Mouse (Mus musculus): ENCODE data around the gene Klrb1b. TPM values are rescaled to one million over a fixed set of nuclear protein-coding genes. Genes with fewer than 3 reads are reported as not detected.
"Not testable (repeated sequence)": the region's sequence is repeated elsewhere in the genome, so short reads cannot be mapped to it uniquely, and the experiment has no call there.

The Klrb1b gene
- polyA plus RNA-seq, 1 experiment from 2014 or later = not detected

DNA sequence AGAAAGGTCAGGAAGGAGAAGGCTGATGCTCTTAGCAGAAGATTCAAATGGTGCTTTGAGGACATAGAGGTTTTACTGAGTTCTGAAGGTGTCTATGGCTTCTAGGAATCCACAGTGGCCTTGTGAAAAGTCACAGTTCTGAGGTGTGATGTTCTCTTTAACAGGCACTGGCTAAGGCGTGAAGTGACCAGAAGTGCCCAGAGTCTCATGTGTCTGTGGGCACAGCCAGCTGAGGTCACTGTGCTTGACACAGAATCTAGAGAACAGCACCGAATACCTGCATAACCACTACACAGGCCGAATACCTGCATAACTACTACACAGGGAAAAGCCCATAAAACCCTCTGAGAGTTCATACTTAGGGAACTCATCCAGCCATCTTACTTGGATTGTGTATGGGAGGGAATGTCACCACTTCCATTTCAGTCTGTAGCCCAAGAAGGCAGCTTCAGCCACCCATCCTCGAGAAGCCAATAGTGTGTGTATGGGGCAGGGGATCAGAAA lies 35.6 kb downstream of the Klrb1b start:
- H3K4me3 ChIP-seq; H3K27me3 ChIP-seq (ENCODE audit: low read depth, poor library complexity, severe bottlenecking); H3K9me3 ChIP-seq (replicated peaks); H3K4me1 ChIP-seq; H3K36me3 ChIP-seq; H3K27ac ChIP-seq (replicated peaks); DNase-seq (ENCODE audit: low spot score): not testable (repeated sequence)
- WGBS = 84% methylated on average over 4 of the region's 4 CpGs

DNA sequence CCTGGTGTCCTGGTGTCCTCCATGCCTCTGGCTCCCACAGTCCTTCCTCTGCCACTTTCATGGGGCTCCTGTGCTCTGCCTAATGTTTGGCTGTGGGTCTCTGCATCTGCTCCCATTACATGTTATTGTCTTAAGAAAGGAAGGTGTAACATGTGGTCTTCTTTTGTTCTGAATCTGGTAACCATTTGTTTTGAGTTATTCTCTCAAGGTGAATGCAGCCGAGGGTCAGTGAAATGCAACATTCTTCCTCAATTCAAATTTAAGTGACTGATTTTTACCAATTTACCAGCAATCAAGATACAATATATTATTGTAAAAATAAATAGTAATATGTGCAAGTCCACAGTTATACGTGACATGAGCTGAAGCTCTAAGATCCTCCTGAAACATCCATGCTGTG lies 37.0 kb downstream of the Klrb1b start, which contains the start of gene Klrb1c:
TSS of gene Klrb1c (minus strand) at position 101 of the 400 bp plus-strand sequence.
- no peaks in the 10 kb centered on the region for H3K27me3 ChIP-seq (ENCODE audit: low read depth, poor library complexity, severe bottlenecking)
- no peak for DNase-seq (ENCODE audit: low spot score)
- H3K4me3 ChIP-seq = no peak within 1 kb of the TSS
- H3K27ac ChIP-seq (replicated peaks) = no peak within 1 kb of the TSS
- whole genome bisulfite sequencing = 87% methylated on average over 2 of the region's 2 CpGs
- H3K9me3 ChIP-seq (replicated peaks) = no peaks in the 10 kb centered on the region
- H3K4me1 ChIP-seq = no peaks in the 10 kb centered on the region
- H3K36me3 ChIP-seq = no peaks in the 10 kb centered on the region

DNA sequence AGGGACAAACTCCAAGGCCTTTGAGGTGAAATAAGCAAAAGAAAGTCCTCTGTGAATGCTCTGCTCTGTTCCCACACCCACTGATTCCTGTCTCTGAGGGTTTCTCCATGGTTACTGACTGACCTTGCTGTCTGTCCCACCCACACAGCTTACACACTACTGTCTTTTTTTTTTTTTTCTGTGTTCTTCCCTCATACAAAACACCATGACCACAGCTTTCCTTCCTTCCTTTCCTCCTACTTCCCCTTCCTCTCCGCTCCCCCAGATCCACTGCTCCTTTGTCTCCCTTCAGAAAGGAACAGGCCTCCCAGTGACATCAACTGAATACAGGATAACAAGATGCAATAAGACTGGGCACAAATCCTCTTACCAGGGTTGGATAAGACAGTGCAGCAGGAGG lies 37.6 kb downstream of the Klrb1b start:
- H3K27ac ChIP-seq (replicated peaks) = no peak overlapping the region
- no peak overlapping the region for H3K4me3 ChIP-seq
- no peak for DNase-seq (ENCODE audit: low spot score)
- H3K9me3 ChIP-seq (replicated peaks) = no peaks in the 10 kb centered on the region
- no peaks in the 10 kb centered on the region for H3K36me3 ChIP-seq
- 87% methylated on average over 1 of the region's 1 CpGs for WGBS
- no peaks in the 10 kb centered on the region for H3K4me1 ChIP-seq
- H3K27me3 ChIP-seq (ENCODE audit: low read depth, poor library complexity, severe bottlenecking) = no peaks in the 10 kb centered on the region

DNA sequence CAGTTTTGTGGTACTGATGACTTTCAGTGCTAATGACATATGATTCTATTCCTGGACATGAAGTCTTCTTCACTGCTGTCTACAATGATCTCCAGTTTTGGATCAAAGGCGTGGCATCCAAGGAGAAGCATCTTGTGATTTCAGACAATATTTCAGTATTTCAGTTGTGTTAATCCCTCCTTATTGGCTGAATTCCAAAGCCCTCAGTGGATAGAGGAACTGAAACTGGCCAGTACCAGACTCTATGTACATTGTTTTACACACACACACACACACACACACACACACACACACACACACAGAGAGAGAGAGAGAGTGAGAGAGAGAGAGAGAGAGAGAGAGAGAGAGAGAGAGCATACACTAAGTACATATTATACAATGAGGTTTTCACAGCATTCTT lies 39.7 kb downstream of the Klrb1b start:
- not testable (repeated sequence) for H3K27ac ChIP-seq (replicated peaks); H3K4me3 ChIP-seq; H3K4me1 ChIP-seq; DNase-seq (ENCODE audit: low spot score); H3K36me3 ChIP-seq; H3K27me3 ChIP-seq (ENCODE audit: low read depth, poor library complexity, severe bottlenecking); H3K9me3 ChIP-seq (replicated peaks)
- WGBS = 82% methylated on average over 1 of the region's 1 CpGs

DNA sequence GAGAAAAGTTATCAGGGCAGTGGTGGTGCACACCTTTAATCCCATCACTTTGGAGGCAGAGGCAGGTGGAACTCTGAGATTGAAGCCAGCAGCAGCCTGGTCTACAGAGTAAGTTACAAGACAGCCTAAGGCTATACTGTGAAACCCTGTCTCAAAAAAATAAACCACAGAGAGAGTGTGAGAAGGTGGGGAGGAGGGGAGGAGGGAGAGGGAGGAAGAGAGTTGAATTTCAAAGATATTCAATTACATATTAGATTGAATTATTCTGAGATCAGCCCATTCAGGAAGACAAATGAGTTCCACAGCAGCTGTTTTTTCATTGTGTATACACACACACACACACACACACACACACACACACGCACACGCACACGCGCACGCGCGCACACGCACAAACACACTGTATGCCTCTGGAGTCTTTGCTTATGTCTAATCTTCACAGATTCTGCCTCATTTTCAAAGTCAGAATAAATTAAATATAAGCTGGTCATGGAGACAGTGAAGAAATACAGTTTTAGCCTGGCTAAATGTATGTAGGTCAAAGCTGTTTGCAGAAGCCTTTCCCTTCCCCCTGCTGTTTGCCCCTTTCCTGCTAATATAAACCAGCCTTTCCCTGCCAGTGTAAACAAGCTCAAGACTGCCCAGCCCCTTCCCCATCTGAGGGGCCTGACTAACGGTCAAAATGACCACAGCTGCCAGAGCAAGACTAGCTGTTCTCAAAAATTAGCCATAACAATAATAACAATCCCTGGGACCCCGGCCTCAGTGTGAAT lies 56.5 kb downstream of the Klrb1b start:
- Histone ChIP-seq H3K27ac (replicated peaks) (0 out of 2 replicates have a peak overlapping the region, but pooled peaks have one; percentile 14), H3K36me3 (no peaks in the 10 kb centered on the region), H3K4me1 (peaks cover 10% of the 10 kb centered on the region; the same call in 1 of the 2 replicates), H3K27me3 (ENCODE audit: low read depth, poor library complexity, severe bottlenecking) (no peaks in the 10 kb centered on the region), H3K4me3 (no peak overlapping the region), H3K9me3 (replicated peaks) (peaks cover 10% of the 10 kb centered on the region)
- peak; percentile 27 for DNase-seq (ENCODE audit: low spot score)
- WGBS = 83% methylated on average over 10 of the region's 10 CpGs

DNA sequence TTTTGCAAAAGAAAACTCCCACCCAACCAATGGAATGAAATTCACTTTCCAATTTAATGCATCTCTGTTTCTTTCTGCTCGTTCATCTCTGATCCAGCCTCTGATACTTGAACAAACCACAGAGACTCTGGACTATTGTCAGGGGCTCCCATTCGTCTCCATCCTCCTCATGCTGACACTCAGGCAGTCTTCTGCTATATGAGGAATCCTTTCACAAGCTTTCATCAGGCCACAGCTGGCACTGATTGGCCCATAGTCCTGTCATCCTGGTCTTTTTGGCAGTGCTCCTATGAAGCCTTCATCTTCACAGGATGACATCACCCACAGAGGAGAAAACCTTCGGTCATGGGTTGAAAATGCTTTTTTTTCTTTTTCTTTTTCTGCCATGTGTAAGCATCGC lies 58.1 kb downstream of the Klrb1b start:
- Histone ChIP-seq H3K27me3 (ENCODE audit: low read depth, poor library complexity, severe bottlenecking) (no peaks in the 10 kb centered on the region), H3K9me3 (replicated peaks) (peaks cover 2% of the 10 kb centered on the region; the same call in 1 of the 2 replicates), H3K4me1 (peaks cover 16% of the 10 kb centered on the region), H3K36me3 (no peaks in the 10 kb centered on the region), H3K27ac (replicated peaks) (no peak overlapping the region), H3K4me3 (no peak overlapping the region)
- WGBS = 82% methylated on average over 4 of the region's 4 CpGs
- DNase-seq (ENCODE audit: low spot score) = no peak

DNA sequence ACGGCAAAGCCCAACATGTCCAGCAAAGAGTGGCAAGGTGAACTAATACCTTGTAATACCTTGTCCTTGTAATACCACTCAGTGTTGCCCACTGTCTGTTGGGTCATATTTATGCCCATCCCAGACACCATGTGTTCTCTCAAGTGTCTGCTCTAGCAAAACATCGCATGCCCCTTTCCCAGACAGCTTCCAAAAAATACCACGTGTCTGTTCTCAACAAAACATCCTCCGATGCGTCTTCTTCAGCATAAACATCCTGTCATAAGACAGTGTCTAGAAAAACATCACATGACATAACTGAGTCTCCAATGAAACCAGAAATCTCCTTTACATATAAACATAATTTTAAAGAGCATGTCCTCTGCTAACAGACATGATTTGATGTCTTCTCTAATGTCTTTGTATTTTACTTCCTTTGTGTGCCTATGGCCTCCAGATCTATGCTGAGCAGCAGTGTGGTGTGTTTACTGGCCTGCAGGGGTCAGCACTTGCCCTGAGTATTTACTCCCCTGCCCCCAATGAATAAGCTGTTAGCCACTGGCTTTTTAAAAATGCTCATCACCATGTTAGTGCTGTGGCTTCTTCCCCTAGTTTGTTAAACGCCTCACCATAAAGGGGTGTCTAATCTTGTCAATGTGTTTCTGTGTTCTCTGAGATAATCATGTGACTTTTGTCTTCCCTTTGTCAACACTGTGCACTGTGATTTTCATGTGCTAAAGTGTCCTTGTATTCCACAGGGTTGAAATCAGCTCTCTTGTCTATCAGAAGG lies 59.5 kb downstream of the Klrb1b start:
- whole genome bisulfite sequencing = 70% methylated on average over 6 of the region's 6 CpGs
- not testable (repeated sequence) for H3K9me3 ChIP-seq (replicated peaks); H3K36me3 ChIP-seq; H3K27me3 ChIP-seq (ENCODE audit: low read depth, poor library complexity, severe bottlenecking)
- Histone ChIP-seq H3K4me1 (peaks cover 16% of the 10 kb centered on the region), H3K27ac (replicated peaks) (peak overlapping the region; percentile 61; the same call in 1 of the 2 replicates), H3K4me3 (peak overlapping the region; percentile 20; the same call in 1 of the 2 replicates)
- DNase-seq (ENCODE audit: low spot score) = peak; percentile 56

DNA sequence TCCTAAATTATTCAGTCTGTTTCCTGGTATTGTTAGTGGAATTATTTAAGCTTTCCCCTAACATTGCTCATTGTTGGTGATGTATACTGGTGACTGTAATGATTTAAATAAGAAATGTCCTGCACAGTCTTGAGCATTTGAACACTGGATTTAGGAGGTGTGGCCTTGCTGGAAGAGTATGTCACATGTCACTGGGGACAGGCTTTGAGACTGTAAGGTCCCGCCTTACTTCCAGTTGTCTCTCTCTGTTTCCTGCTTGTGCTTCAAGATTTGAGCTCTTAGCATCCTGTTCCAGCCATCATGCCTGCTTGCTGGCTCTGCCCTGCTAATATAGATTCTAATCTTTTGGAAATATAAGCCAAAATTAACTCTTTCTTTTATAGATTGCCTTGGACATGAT lies 60.9 kb downstream of the Klrb1b start:
- no peaks in the 10 kb centered on the region for H3K9me3 ChIP-seq (replicated peaks)
- H3K27me3 ChIP-seq (ENCODE audit: low read depth, poor library complexity, severe bottlenecking) = no peaks in the 10 kb centered on the region
- H3K4me1 ChIP-seq = peaks cover 17% of the 10 kb centered on the region
- no peak overlapping the region for H3K4me3 ChIP-seq
- WGBS = 86% methylated on average over 1 of the region's 1 CpGs
- no peak overlapping the region for H3K27ac ChIP-seq (replicated peaks)
- no peak for DNase-seq (ENCODE audit: low spot score)
- no peaks in the 10 kb centered on the region for H3K36me3 ChIP-seq

DNA sequence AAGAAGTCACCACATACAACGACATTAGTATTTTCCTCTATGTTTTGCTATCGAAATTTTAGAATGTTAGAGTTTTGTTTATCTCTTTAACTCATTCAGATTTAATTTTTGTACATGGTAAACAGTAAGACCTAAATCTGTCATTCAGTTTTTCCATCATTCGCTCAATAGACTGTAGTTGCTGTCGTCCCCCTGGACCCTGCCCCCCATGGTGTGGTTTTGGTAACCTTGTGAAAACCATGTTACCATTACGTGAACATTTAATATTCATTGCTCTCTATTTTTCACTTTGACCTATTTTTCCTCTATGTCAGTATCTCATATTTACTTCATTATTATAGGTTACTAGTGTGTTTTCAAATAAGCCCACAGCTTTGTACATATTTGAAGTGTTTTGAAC lies 61.5 kb downstream of the Klrb1b start:
- Histone ChIP-seq H3K36me3 (no peaks in the 10 kb centered on the region), H3K4me1 (peaks cover 13% of the 10 kb centered on the region), H3K4me3 (peak overlapping the region; percentile 64), H3K9me3 (replicated peaks) (no peaks in the 10 kb centered on the region), H3K27me3 (ENCODE audit: low read depth, poor library complexity, severe bottlenecking) (no peaks in the 10 kb centered on the region), H3K27ac (replicated peaks) (0 out of 2 replicates have a peak overlapping the region, but pooled peaks have one; percentile 52)
- DNase-seq (ENCODE audit: low spot score) = no peak
- whole genome bisulfite sequencing = 24% methylated on average over 5 of the region's 5 CpGs

DNA sequence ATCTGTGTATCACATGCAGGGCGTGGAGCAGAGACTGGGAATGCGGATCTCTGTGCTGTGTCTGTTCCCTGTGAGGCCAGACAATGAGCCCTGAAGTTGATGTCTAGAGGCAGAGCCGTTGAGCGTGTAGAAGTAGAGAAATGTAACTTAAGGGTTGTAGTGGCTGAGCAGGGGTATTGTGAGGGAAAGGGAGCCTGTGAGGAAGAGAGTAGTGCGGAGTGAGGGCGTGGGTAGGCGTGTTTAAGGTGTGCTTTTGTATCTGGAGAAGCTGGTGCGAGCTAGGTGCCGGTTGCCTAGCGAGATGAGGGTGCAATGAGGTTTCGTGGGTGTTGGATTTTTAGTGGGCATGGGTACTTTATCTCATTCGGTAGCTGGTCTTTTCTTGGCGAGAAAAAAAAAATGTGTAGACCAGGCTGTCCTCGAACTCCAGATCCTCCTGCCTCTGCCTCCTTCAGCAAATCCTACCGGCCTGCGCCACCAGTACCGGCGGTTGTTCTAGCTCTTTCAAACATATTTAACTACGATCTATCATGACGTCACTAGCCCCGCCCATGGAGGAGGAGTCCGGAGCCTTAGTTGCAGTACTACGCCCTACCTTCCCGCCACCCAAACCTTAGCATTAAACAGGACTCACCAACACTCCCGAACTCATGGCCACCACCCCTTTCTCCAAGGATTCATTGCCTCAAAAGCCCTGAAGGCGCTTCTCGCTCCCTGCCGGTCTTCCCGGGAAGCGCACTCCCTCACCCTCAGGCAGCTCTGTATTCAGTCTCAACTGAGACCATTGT lies 62.2 kb downstream of the Klrb1b start:
- Histone ChIP-seq H3K27ac (replicated peaks) (peak overlapping the region; percentile 79), H3K27me3 (ENCODE audit: low read depth, poor library complexity, severe bottlenecking) (no peaks in the 10 kb centered on the region), H3K36me3 (no peaks in the 10 kb centered on the region), H3K4me1 (peaks cover 16% of the 10 kb centered on the region), H3K9me3 (replicated peaks) (no peaks in the 10 kb centered on the region), H3K4me3 (peak overlapping the region; percentile 64)
- peak; percentile 97 for DNase-seq (ENCODE audit: low spot score)
- WGBS = 2% methylated on average over 30 of the region's 30 CpGs

All from midbrain, embryonic 10.5 days (tissue).